Mouse (Mus musculus): ENCODE measurements at regions not wholly inside any gene's neighbourhood (a gene's known extent, or its start where the extent isn't known, plus 50 kb on each side); places are given as distances from the start of the nearest gene placed in this dataset.

- Histone ChIP-seq H3K4me3 (ENCODE audit: insufficient read depth in 1 of 2, low read depth in 2 of 2, low read length in 2 of 2) (no peak overlapping the region), H3K27me3 (ENCODE audit: control insufficient read depth, insufficient read depth, low read length) (no peaks in the 10 kb centered on the region), H3K27ac (no peak overlapping the region), H3K36me3 (replicated peaks; ENCODE audit: control insufficient read depth, insufficient read depth, low read depth) (no peaks in the 10 kb centered on the region), H3K9me3 (ENCODE audit: control insufficient read depth, low read length) (no peaks in the 10 kb centered on the region), H3K9ac (replicated peaks) (no peak overlapping the region), H3K4me2 (ENCODE audit: low read depth) (no peak overlapping the region), H3K4me1 (replicated peaks; ENCODE audit: control insufficient read depth in 2 of 2, insufficient read depth in 2 of 2, low read length in 1 of 2) (no peaks in the 10 kb centered on the region)
- WGBS (ENCODE audit: insufficient replicate concordance), result 55% methylated on average over 3 of the region's 3 CpGs
- DNase-seq (ENCODE audit: low read depth in 3 of 3, low spot score in 3 of 3) (no peak), ATAC-seq (ENCODE audit: insufficient read depth) (no peak)
- no peak for TF ChIP-seq EP300 (IDR thresholded peaks at IDR 0.05; ENCODE audit: low read depth)
- no peak for TF ChIP-seq CTCF (IDR thresholded peaks at IDR 0.05; ENCODE audit: low read depth)
Measured at GRCm38 (mm10) chr14:102106165-102106564, 376.4 kb downstream of the Lmo7 start.

GRCm38 (mm10) chr14:102094105-102094504, 364.3 kb downstream of the Lmo7 start:
- DNase-seq (ENCODE audit: low read depth in 3 of 3, low spot score in 3 of 3) (no peak), ATAC-seq (ENCODE audit: insufficient read depth) (no peak)
- WGBS (ENCODE audit: insufficient replicate concordance), result 51% methylated on average over 1 of the region's 1 CpGs
- H3K27ac ChIP-seq, result no peak overlapping the region
- no peaks in the 10 kb centered on the region for H3K4me1 ChIP-seq (replicated peaks; ENCODE audit: control insufficient read depth in 2 of 2, insufficient read depth in 2 of 2, low read length in 1 of 2)
- H3K27me3 ChIP-seq (ENCODE audit: control insufficient read depth, insufficient read depth, low read length), result no peaks in the 10 kb centered on the region
- no peak for TF ChIP-seq EP300 (IDR thresholded peaks at IDR 0.05; ENCODE audit: low read depth)
- TF ChIP-seq CTCF (IDR thresholded peaks at IDR 0.05; ENCODE audit: low read depth), result no peak
- H3K4me3 ChIP-seq (ENCODE audit: insufficient read depth in 1 of 2, low read depth in 2 of 2, low read length in 2 of 2), result no peak overlapping the region
- no peak overlapping the region for H3K4me2 ChIP-seq (ENCODE audit: low read depth)
- no peak overlapping the region for H3K9ac ChIP-seq (replicated peaks)
- no peaks in the 10 kb centered on the region for H3K9me3 ChIP-seq (ENCODE audit: control insufficient read depth, low read length)
- no peaks in the 10 kb centered on the region for H3K36me3 ChIP-seq (replicated peaks; ENCODE audit: control insufficient read depth, insufficient read depth, low read depth)

- DNase-seq (ENCODE audit: low read depth in 3 of 3, low spot score in 3 of 3) (no peak), ATAC-seq (ENCODE audit: insufficient read depth) (no peak)
- Histone ChIP-seq H3K9ac (replicated peaks) (no peak overlapping the region), H3K27me3 (ENCODE audit: control insufficient read depth, insufficient read depth, low read length) (no peaks in the 10 kb centered on the region), H3K4me1 (replicated peaks; ENCODE audit: control insufficient read depth in 2 of 2, insufficient read depth in 2 of 2, low read length in 1 of 2) (no peaks in the 10 kb centered on the region), H3K4me2 (ENCODE audit: low read depth) (no peak overlapping the region), H3K9me3 (ENCODE audit: control insufficient read depth, low read length) (no peaks in the 10 kb centered on the region), H3K4me3 (ENCODE audit: insufficient read depth in 1 of 2, low read depth in 2 of 2, low read length in 2 of 2) (no peak overlapping the region), H3K36me3 (replicated peaks; ENCODE audit: control insufficient read depth, insufficient read depth, low read depth) (no peaks in the 10 kb centered on the region), H3K27ac (no peak overlapping the region)
- WGBS (ENCODE audit: insufficient replicate concordance), result 65% methylated on average over 6 of the region's 6 CpGs
- TF ChIP-seq EP300 (IDR thresholded peaks at IDR 0.05; ENCODE audit: low read depth) (no peak), CTCF (IDR thresholded peaks at IDR 0.05; ENCODE audit: low read depth) (no peak)
Measured at GRCm38 (mm10) chr14:102092557-102092956, 362.8 kb downstream of the Lmo7 start.

- Histone ChIP-seq H3K9me3 (ENCODE audit: control insufficient read depth, low read length) (no peaks in the 10 kb centered on the region), H3K27me3 (ENCODE audit: control insufficient read depth, insufficient read depth, low read length) (no peaks in the 10 kb centered on the region), H3K27ac (no peak overlapping the region), H3K4me3 (ENCODE audit: insufficient read depth in 1 of 2, low read depth in 2 of 2, low read length in 2 of 2) (no peak overlapping the region), H3K36me3 (replicated peaks; ENCODE audit: control insufficient read depth, insufficient read depth, low read depth) (no peaks in the 10 kb centered on the region), H3K4me1 (replicated peaks; ENCODE audit: control insufficient read depth in 2 of 2, insufficient read depth in 2 of 2, low read length in 1 of 2) (no peaks in the 10 kb centered on the region), H3K9ac (replicated peaks) (no peak overlapping the region), H3K4me2 (ENCODE audit: low read depth) (no peak overlapping the region)
- DNase-seq (ENCODE audit: low read depth in 3 of 3, low spot score in 3 of 3) (no peak), ATAC-seq (ENCODE audit: insufficient read depth) (no peak)
- TF ChIP-seq CTCF (IDR thresholded peaks at IDR 0.05; ENCODE audit: low read depth) (no peak), EP300 (IDR thresholded peaks at IDR 0.05; ENCODE audit: low read depth) (no peak)
- 18% methylated on average over 3 of the region's 3 CpGs for WGBS (ENCODE audit: insufficient replicate concordance)
Measured at GRCm38 (mm10) chr14:102048932-102049331, 319.2 kb downstream of the Lmo7 start.

- TF ChIP-seq EP300 (IDR thresholded peaks at IDR 0.05; ENCODE audit: low read depth), result no peak
- TF ChIP-seq CTCF (IDR thresholded peaks at IDR 0.05; ENCODE audit: low read depth), result no peak
- 49% methylated on average over 2 of the region's 3 CpGs for WGBS (ENCODE audit: insufficient replicate concordance)
- no peak for ATAC-seq (ENCODE audit: insufficient read depth)
Measured at GRCm38 (mm10) chr14:102048485-102048884, 318.7 kb downstream of the Lmo7 start.

More at GRCm38 (mm10) chr14:102048485-102048884, 318.7 kb downstream of the Lmo7 start:
- no peaks in the 10 kb centered on the region for H3K9me3 ChIP-seq (ENCODE audit: control insufficient read depth, low read length)
- no peak for DNase-seq (ENCODE audit: low read depth in 3 of 3, low spot score in 3 of 3)
- H3K36me3 ChIP-seq (replicated peaks; ENCODE audit: control insufficient read depth, insufficient read depth, low read depth), result no peaks in the 10 kb centered on the region
- no peaks in the 10 kb centered on the region for H3K4me1 ChIP-seq (replicated peaks; ENCODE audit: control insufficient read depth in 2 of 2, insufficient read depth in 2 of 2, low read length in 1 of 2)
- no peak overlapping the region for H3K9ac ChIP-seq (replicated peaks)
- H3K27ac ChIP-seq, result no peak overlapping the region
- H3K27me3 ChIP-seq (ENCODE audit: control insufficient read depth, insufficient read depth, low read length), result no peaks in the 10 kb centered on the region
- H3K4me3 ChIP-seq (ENCODE audit: insufficient read depth in 1 of 2, low read depth in 2 of 2, low read length in 2 of 2), result no peak overlapping the region
- no peak overlapping the region for H3K4me2 ChIP-seq (ENCODE audit: low read depth)
